Comparison of ENCODE assay signal across 8 mouse cellular contexts in genomic region chr19:8712870-8713305, GRCm38 (mm10). TPM values are rescaled to one million over a fixed set of nuclear protein-coding genes. Genes with fewer than 3 reads are reported as not detected.
A peak's percentile ranks its signal among the peaks of the same experiment; 100 is the strongest.
DNase-seq lines count a peak whose midpoint lies in the region; ATAC-seq and TF ChIP-seq lines count a peak whose summit lies in the region.

No protein-coding gene starts in this region.

- ATAC-seq in erythroid progenitor cell, adult 5-6 weeks (replicated peaks; ENCODE audit: low FRiP score, poor library complexity, severe bottlenecking) = peak; percentile 26; the same call in 1 of the 2 replicates
- ATAC-seq in heart, embryonic 13.5 days (ENCODE audit: extremely low read depth, insufficient number of reproducible peaks, low FRiP score, low TSS enrichment) = peak; percentile 66
- peak; percentile 82 for ATAC-seq in kidney, postnatal 0 days (replicated peaks; ENCODE audit: low FRiP score, low read depth)
- ATAC-seq in liver, embryonic 16.5 days (ENCODE audit: low read depth) = peak; percentile 20
- ATAC-seq in neural tube, embryonic 11.5 days (ENCODE audit: insufficient read depth, low FRiP score, low TSS enrichment) = peak; percentile 80
- ATAC-seq in stomach, postnatal 0 days (ENCODE audit: low FRiP score, low TSS enrichment) = peak; percentile 83

- no peaks in the 10 kb centered on the region for H3K27me3 ChIP-seq in heart, embryonic 13.5 days (replicated peaks)
- H3K27me3 ChIP-seq in kidney, postnatal 0 days (ENCODE audit: insufficient read depth, low read length) = no peaks in the 10 kb centered on the region
- no peaks in the 10 kb centered on the region for H3K27me3 ChIP-seq in liver, embryonic 16.5 days (ENCODE audit: control insufficient read depth, insufficient read depth, low read depth, low read length)
- no peaks in the 10 kb centered on the region for H3K27me3 ChIP-seq in neural tube, embryonic 11.5 days (ENCODE audit: control insufficient read depth, insufficient read depth, low read length)
- no peaks in the 10 kb centered on the region for H3K27me3 ChIP-seq in stomach, postnatal 0 days (ENCODE audit: control insufficient read depth, insufficient read depth, low read length)

- TF ChIP-seq CTCF in kidney, postnatal 0 days (IDR thresholded peaks at IDR 0.05; ENCODE audit: low read depth) = no peak
- TF ChIP-seq CTCF in stomach, postnatal 0 days (IDR thresholded peaks at IDR 0.05; ENCODE audit: low read depth) = no peak

- H3K4me2 ChIP-seq in heart, embryonic 13.5 days = peak overlapping the region; percentile 86
- H3K4me2 ChIP-seq in kidney, postnatal 0 days (ENCODE audit: low read length) = peak overlapping the region; percentile 79
- peak overlapping the region; percentile 58 for H3K4me2 ChIP-seq in liver, embryonic 16.5 days (ENCODE audit: low read depth, low read length)
- H3K4me2 ChIP-seq in neural tube, embryonic 11.5 days (ENCODE audit: low read depth) = peak overlapping the region; percentile 74
- peak overlapping the region; percentile 67 for H3K4me2 ChIP-seq in stomach, postnatal 0 days (replicated peaks; ENCODE audit: low read depth)

- H3K9ac ChIP-seq in heart, embryonic 13.5 days = peak overlapping the region; percentile 96
- H3K9ac ChIP-seq in kidney, postnatal 0 days (ENCODE audit: low read depth, low read length) = peak overlapping the region; percentile 70
- peak overlapping the region; percentile 95 for H3K9ac ChIP-seq in liver, embryonic 16.5 days (ENCODE audit: low read depth, low read length)
- H3K9ac ChIP-seq in neural tube, embryonic 11.5 days (ENCODE audit: low read length) = peak overlapping the region; percentile 94
- H3K9ac ChIP-seq in stomach, postnatal 0 days (ENCODE audit: low read length) = peak overlapping the region; percentile 94

- H3K27ac ChIP-seq in heart, embryonic 13.5 days (replicated peaks) = peak overlapping the region; percentile 97
- peak overlapping the region; percentile 94 for H3K27ac ChIP-seq in kidney, postnatal 0 days
- peak overlapping the region; percentile 92 for H3K27ac ChIP-seq in liver, embryonic 16.5 days (ENCODE audit: low read length)
- H3K27ac ChIP-seq in neural tube, embryonic 11.5 days (ENCODE audit: low read depth, low read length) = peak overlapping the region; percentile 88
- H3K27ac ChIP-seq in stomach, postnatal 0 days (replicated peaks) = peak overlapping the region; percentile 98

- peak; percentile 85 for DNase-seq in CD8-positive naive resting alpha-beta T cell, adult 2 months (ENCODE audit: low read depth in 2 of 2, low spot score in 2 of 2)
- DNase-seq in brain, adult 2 months (ENCODE audit: low read depth, low spot score) = peak; percentile 77
- DNase-seq in kidney, postnatal 0 days (ENCODE audit: low spot score) = peak; percentile 91
- peak; percentile 90 for DNase-seq in neural tube, embryonic 11.5 days (ENCODE audit: low spot score)
- DNase-seq in stomach, postnatal 0 days (ENCODE audit: low spot score) = peak; percentile 81

- peak overlapping the region; percentile 94 for H3K4me3 ChIP-seq in heart, embryonic 13.5 days
- peak overlapping the region; percentile 63 for H3K4me3 ChIP-seq in kidney, postnatal 0 days (replicated peaks; ENCODE audit: low read depth, low read length)
- peak overlapping the region; percentile 88 for H3K4me3 ChIP-seq in liver, embryonic 16.5 days (ENCODE audit: low read depth, low read length)
- peak overlapping the region; percentile 91 for H3K4me3 ChIP-seq in neural tube, embryonic 11.5 days (ENCODE audit: low read depth, low read length)
- peak overlapping the region; percentile 96 for H3K4me3 ChIP-seq in stomach, postnatal 0 days (ENCODE audit: low read depth, low read length)

- TF ChIP-seq EP300 in stomach, postnatal 0 days (optimal IDR thresholded peaks at IDR 0.05) = peak; percentile 63

- under 1% methylated on average over 13 of the region's 13 CpGs for whole genome bisulfite sequencing in heart, embryonic 13.5 days
- WGBS in kidney, postnatal 0 days = under 1% methylated on average over 13 of the region's 13 CpGs
- WGBS in liver, embryonic 16.5 days (ENCODE audit: insufficient replicate concordance) = 1% methylated on average over 13 of the region's 13 CpGs
- WGBS in neural tube, embryonic 11.5 days = under 1% methylated on average over 13 of the region's 13 CpGs
- WGBS in stomach, postnatal 0 days = under 1% methylated on average over 13 of the region's 13 CpGs

- H3K9me3 ChIP-seq in heart, embryonic 13.5 days = no peaks in the 10 kb centered on the region
- H3K9me3 ChIP-seq in kidney, postnatal 0 days (replicated peaks; ENCODE audit: low read length) = no peaks in the 10 kb centered on the region
- no peaks in the 10 kb centered on the region for H3K9me3 ChIP-seq in liver, embryonic 16.5 days (replicated peaks; ENCODE audit: control insufficient read depth, low read length)
- no peaks in the 10 kb centered on the region for H3K9me3 ChIP-seq in neural tube, embryonic 11.5 days (ENCODE audit: control insufficient read depth, low read length)
- H3K9me3 ChIP-seq in stomach, postnatal 0 days (ENCODE audit: control insufficient read depth, low read length) = no peaks in the 10 kb centered on the region

- H3K36me3 ChIP-seq in heart, embryonic 13.5 days = peaks cover 45% of the 10 kb centered on the region
- H3K36me3 ChIP-seq in kidney, postnatal 0 days (ENCODE audit: insufficient read depth, low read length) = peaks cover 29% of the 10 kb centered on the region
- H3K36me3 ChIP-seq in liver, embryonic 16.5 days (ENCODE audit: control insufficient read depth, insufficient read depth) = peaks cover 47% of the 10 kb centered on the region
- peaks cover 16% of the 10 kb centered on the region for H3K36me3 ChIP-seq in neural tube, embryonic 11.5 days (ENCODE audit: control insufficient read depth, insufficient read depth, low read length)
- peaks cover 16% of the 10 kb centered on the region for H3K36me3 ChIP-seq in stomach, postnatal 0 days (ENCODE audit: control insufficient read depth, insufficient read depth, low read length)

- peaks cover 35% of the 10 kb centered on the region for H3K4me1 ChIP-seq in heart, embryonic 13.5 days
- H3K4me1 ChIP-seq in kidney, postnatal 0 days (replicated peaks; ENCODE audit: insufficient read depth, low read length) = peaks cover 11% of the 10 kb centered on the region; the same call in 1 of the 2 replicates
- peaks cover 66% of the 10 kb centered on the region for H3K4me1 ChIP-seq in liver, embryonic 16.5 days (ENCODE audit: control insufficient read depth, low read depth, low read length)
- H3K4me1 ChIP-seq in neural tube, embryonic 11.5 days (ENCODE audit: control insufficient read depth, insufficient read depth, low read length) = peaks cover 15% of the 10 kb centered on the region
- peaks cover 5% of the 10 kb centered on the region; the same call in 1 of the 2 replicates for H3K4me1 ChIP-seq in stomach, postnatal 0 days (replicated peaks; ENCODE audit: control insufficient read depth, insufficient read depth)

RNA-seq across cellular contexts. Expression of gene Slc3a2, which starts 10.3 kb away (rescaled TPM):
- total RNA-seq in erythroid progenitor cell, adult 5-6 weeks (2015; ENCODE audit: low replicate concordance) = 198 and 206 TPM in 2 replicates
- 242 and 266 TPM in 2 replicates for total RNA-seq in erythroid progenitor cell, adult 5-6 weeks (2017; ENCODE audit: low replicate concordance)
- 72.8 and 74.8 TPM in 2 replicates for polyA plus RNA-seq in heart, embryonic 13.5 days (2015; fragmentation: Nextera tagmentation; extraction: Ambion mirVana)
- polyA plus RNA-seq in kidney, postnatal 0 days (2015; fragmentation: Nextera tagmentation; extraction: Ambion mirVana) = 151 and 158 TPM in 2 replicates
- polyA plus RNA-seq in liver, embryonic 16.5 days (2015; fragmentation: Nextera tagmentation; extraction: Ambion mirVana) = 133 and 137 TPM in 2 replicates
- polyA plus RNA-seq in neural tube, embryonic 11.5 days (2014; fragmentation: Nextera tagmentation; extraction: Ambion mirVana) = 132 and 135 TPM in 2 replicates
- polyA plus RNA-seq in stomach, postnatal 0 days (2015; fragmentation: Nextera tagmentation; extraction: Ambion mirVana) = 82.5 and 87.0 TPM in 2 replicates

RNA-seq across cellular contexts. Expression of gene Wdr74, which starts 22.7 kb away (rescaled TPM):
- total RNA-seq in erythroid progenitor cell, adult 5-6 weeks (2015; ENCODE audit: low replicate concordance) = 22.0 and 28.9 TPM in 2 replicates
- 10.7 and 15.0 TPM in 2 replicates for total RNA-seq in erythroid progenitor cell, adult 5-6 weeks (2017; ENCODE audit: low replicate concordance)
- polyA plus RNA-seq in heart, embryonic 13.5 days (2015; fragmentation: Nextera tagmentation; extraction: Ambion mirVana) = 54.1 and 60.0 TPM in 2 replicates
- polyA plus RNA-seq in kidney, postnatal 0 days (2015; fragmentation: Nextera tagmentation; extraction: Ambion mirVana) = 71.3 and 77.7 TPM in 2 replicates
- polyA plus RNA-seq in liver, embryonic 16.5 days (2015; fragmentation: Nextera tagmentation; extraction: Ambion mirVana) = 40.0 and 48.3 TPM in 2 replicates
- 87.8 and 92.8 TPM in 2 replicates for polyA plus RNA-seq in neural tube, embryonic 11.5 days (2014; fragmentation: Nextera tagmentation; extraction: Ambion mirVana)
- 55.6 and 55.7 TPM in 2 replicates for polyA plus RNA-seq in stomach, postnatal 0 days (2015; fragmentation: Nextera tagmentation; extraction: Ambion mirVana)

RNA-seq across cellular contexts. Expression of gene 1700092M07Rik, which starts 27.6 kb away (rescaled TPM):
- total RNA-seq in erythroid progenitor cell, adult 5-6 weeks (2015; ENCODE audit: low replicate concordance) = not detected in 2 replicates
- total RNA-seq in erythroid progenitor cell, adult 5-6 weeks (2017; ENCODE audit: low replicate concordance) = not detected in 2 replicates
- polyA plus RNA-seq in heart, embryonic 13.5 days (2015; fragmentation: Nextera tagmentation; extraction: Ambion mirVana) = 1.3 and 1.4 TPM in 2 replicates
- polyA plus RNA-seq in kidney, postnatal 0 days (2015; fragmentation: Nextera tagmentation; extraction: Ambion mirVana) = 0.75 and 1.1 TPM in 2 replicates
- polyA plus RNA-seq in liver, embryonic 16.5 days (2015; fragmentation: Nextera tagmentation; extraction: Ambion mirVana) = 0.45 and 0.63 TPM in 2 replicates
- 1.4 and 2.1 TPM in 2 replicates for polyA plus RNA-seq in neural tube, embryonic 11.5 days (2014; fragmentation: Nextera tagmentation; extraction: Ambion mirVana)
- polyA plus RNA-seq in stomach, postnatal 0 days (2015; fragmentation: Nextera tagmentation; extraction: Ambion mirVana) = 0.59 and 0.62 TPM in 2 replicates

RNA-seq across cellular contexts. Expression of gene Stx5a, which starts 28.3 kb away (rescaled TPM):
- 67.0 and 97.7 TPM in 2 replicates for total RNA-seq in erythroid progenitor cell, adult 5-6 weeks (2015; ENCODE audit: low replicate concordance)
- 119 and 128 TPM in 2 replicates for total RNA-seq in erythroid progenitor cell, adult 5-6 weeks (2017; ENCODE audit: low replicate concordance)
- polyA plus RNA-seq in heart, embryonic 13.5 days (2015; fragmentation: Nextera tagmentation; extraction: Ambion mirVana) = 81.1 and 87.5 TPM in 2 replicates
- polyA plus RNA-seq in kidney, postnatal 0 days (2015; fragmentation: Nextera tagmentation; extraction: Ambion mirVana) = 105 and 115 TPM in 2 replicates
- polyA plus RNA-seq in liver, embryonic 16.5 days (2015; fragmentation: Nextera tagmentation; extraction: Ambion mirVana) = 57.8 and 59.8 TPM in 2 replicates
- polyA plus RNA-seq in neural tube, embryonic 11.5 days (2014; fragmentation: Nextera tagmentation; extraction: Ambion mirVana) = 97.6 and 103 TPM in 2 replicates
- 81.9 and 82.2 TPM in 2 replicates for polyA plus RNA-seq in stomach, postnatal 0 days (2015; fragmentation: Nextera tagmentation; extraction: Ambion mirVana)

RNA-seq across cellular contexts. Expression of gene Nxf1, which starts 44.0 kb away (rescaled TPM):
- 462 and 487 TPM in 2 replicates for total RNA-seq in erythroid progenitor cell, adult 5-6 weeks (2015; ENCODE audit: low replicate concordance)
- total RNA-seq in erythroid progenitor cell, adult 5-6 weeks (2017; ENCODE audit: low replicate concordance) = 79.9 and 80.3 TPM in 2 replicates
- polyA plus RNA-seq in heart, embryonic 13.5 days (2015; fragmentation: Nextera tagmentation; extraction: Ambion mirVana) = 123 and 124 TPM in 2 replicates
- polyA plus RNA-seq in kidney, postnatal 0 days (2015; fragmentation: Nextera tagmentation; extraction: Ambion mirVana) = 114 and 123 TPM in 2 replicates
- 77.8 and 87.7 TPM in 2 replicates for polyA plus RNA-seq in liver, embryonic 16.5 days (2015; fragmentation: Nextera tagmentation; extraction: Ambion mirVana)
- polyA plus RNA-seq in neural tube, embryonic 11.5 days (2014; fragmentation: Nextera tagmentation; extraction: Ambion mirVana) = 243 and 245 TPM in 2 replicates
- polyA plus RNA-seq in stomach, postnatal 0 days (2015; fragmentation: Nextera tagmentation; extraction: Ambion mirVana) = 57.5 and 61.6 TPM in 2 replicates

Comparison
In these comparisons a context has a peak if more than half of its experiments do, and no peak if none do; other contexts are left out.
1. Peak in every context shown above with its lines: DNase-seq, ATAC-seq, H3K4me3 ChIP-seq and H3K27ac ChIP-seq.
2. ATAC-seq: peak in every context shown above with its lines; median percentile 83 in stomach, postnatal 0 days; 82 in kidney, postnatal 0 days; 80 in neural tube, embryonic 11.5 days; 66 in heart, embryonic 13.5 days; 26 in erythroid progenitor cell, adult 5-6 weeks; 20 in liver, embryonic 16.5 days.